Mouse (Mus musculus) myocyte (in vitro differentiated cells): ENCODE measurements around the gene Tmem176b. TPM values are rescaled to one million over a fixed set of nuclear protein-coding genes. Genes with fewer than 3 reads are reported as not detected.

Experiments used
- H3K27me3 ChIP-seq: one replicate; pipeline ENCODE4 v1.6.1; 2011; ENCODE audit not compliant: control insufficient read depth, insufficient read depth, insufficient read length
- H3K36me3 ChIP-seq: one replicate; pipeline ENCODE4 v1.6.1; 2011; ENCODE audit not compliant: control insufficient read depth, insufficient read depth
- H3K4me2 ChIP-seq: one replicate; pipeline ENCODE4 v1.6.1; 2011; ENCODE audit warnings: low read depth, control low read depth
- H3K4me3 ChIP-seq: one replicate; pipeline ENCODE4 v1.5.1; 2011; ENCODE audit warnings: mild to moderate bottlenecking, control low read depth, moderate library complexity
- H3K79me2 ChIP-seq: one replicate; pipeline ENCODE4 v1.6.1; 2011; ENCODE audit not compliant: control insufficient read depth, insufficient read depth
- H3ac ChIP-seq: one replicate; pipeline ENCODE4 v1.6.1; 2011; ENCODE audit not compliant: control insufficient read depth, insufficient read length
- CEBPB ChIP-seq: IDR thresholded peaks from 2 replicates; pipeline ENCODE4 v1.6.1; 2011; ENCODE audit warnings: mild to moderate bottlenecking, moderate library complexity; ENCODE audit not compliant: poor library complexity, insufficient read depth, severe bottlenecking
- E2F4 ChIP-seq: IDR thresholded peaks from one replicate; pipeline ENCODE4 v1.6.1; 2011; ENCODE audit warnings: mild to moderate bottlenecking, control low read depth, moderate library complexity; ENCODE audit not compliant: insufficient read depth
- MAX ChIP-seq: IDR thresholded peaks from one replicate; pipeline ENCODE4 v1.6.1; 2011; ENCODE audit warnings: low read depth, mild to moderate bottlenecking, control low read depth
- MYOD1 ChIP-seq, 3 experiments: IDR thresholded peaks; one replicate each; pipeline ENCODE4 v1.6.1; 2011; ENCODE audit warnings: control low read depth in 2 of 3, low read depth in 2 of 3, mild to moderate bottlenecking in 2 of 3, moderate library complexity in 1 of 3; ENCODE audit not compliant: insufficient read length in 2 of 3, control insufficient read depth in 1 of 3
- MYOG ChIP-seq, 3 experiments: IDR thresholded peaks; one replicate each; pipeline ENCODE4 v1.6.1; 2011; ENCODE audit warnings: control low read depth in 2 of 3, low read depth in 2 of 3, mild to moderate bottlenecking in 2 of 3; ENCODE audit not compliant: insufficient read length in 2 of 3, control insufficient read depth in 1 of 3, insufficient read depth in 1 of 3
- POLR2A ChIP-seq: IDR thresholded peaks from one replicate; pipeline ENCODE4 v1.6.1; 2011; ENCODE audit warnings: low read depth, mild to moderate bottlenecking, control low read depth, moderate library complexity; ENCODE audit not compliant: insufficient read length
- POLR2AphosphoS2 ChIP-seq: IDR thresholded peaks from one replicate; pipeline ENCODE4 v1.6.1; 2011; ENCODE audit warnings: low read depth, control low read depth; ENCODE audit not compliant: insufficient read length
- REST ChIP-seq: IDR thresholded peaks from one replicate; pipeline ENCODE4 v1.6.1; 2011; ENCODE audit warnings: mild to moderate bottlenecking, control low read depth, moderate library complexity; ENCODE audit not compliant: insufficient read depth, insufficient read length
- SRF ChIP-seq: IDR thresholded peaks from one replicate; pipeline ENCODE4 v1.6.1; 2011; ENCODE audit warnings: low read depth; ENCODE audit not compliant: control insufficient read depth, insufficient read length
- TCF12 ChIP-seq: IDR thresholded peaks from one replicate; pipeline ENCODE4 v1.6.1; 2011; ENCODE audit warnings: mild to moderate bottlenecking, control low read depth; ENCODE audit not compliant: poor library complexity, insufficient read depth, severe bottlenecking
- TCF3 ChIP-seq: IDR thresholded peaks from one replicate; pipeline ENCODE4 v1.6.1; 2011; ENCODE audit warnings: low read depth, control low read depth; ENCODE audit not compliant: insufficient read length
- USF1 ChIP-seq: IDR thresholded peaks from one replicate; pipeline ENCODE4 v1.6.1; 2011; ENCODE audit warnings: low read depth, mild to moderate bottlenecking, control low read depth, moderate library complexity
- polyA plus RNA-seq: library from polyadenylated mRNA; unstranded; fragments of >200 nt; fragmentation: generic; extraction: Trizol; gene quantifications from one replicate; pipeline ENCODE4 v1.2.1, GENCODE M21; 2012; ENCODE audit warnings: missing spikeins

Tmem176b gene
- polyA plus RNA-seq, 1 experiment: 9.9 TPM

DNA sequence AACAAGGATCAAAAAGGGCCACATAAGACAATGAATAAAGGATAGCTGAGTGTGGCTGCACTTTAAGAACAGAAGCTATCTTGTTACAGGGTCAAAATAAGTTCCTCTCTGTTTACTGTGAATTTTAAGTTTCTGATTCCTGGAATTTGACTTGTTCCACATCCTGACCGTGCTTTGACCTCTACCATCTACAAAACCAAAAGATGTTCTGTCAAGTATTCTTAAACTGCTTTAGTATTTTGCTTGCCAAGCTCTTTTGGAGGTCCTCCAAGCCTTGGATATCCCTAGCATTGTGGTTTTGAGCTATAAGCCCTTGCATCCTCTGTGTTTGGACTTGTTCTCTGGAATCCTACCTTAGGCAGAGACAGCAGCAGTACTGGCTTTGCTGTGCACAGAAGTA lies 56.1 kb downstream of the Tmem176b start:
- TF ChIP-seq E2F4 (no peak), REST (no peak), POLR2A (no peak), TCF3 (no peak), POLR2AphosphoS2 (no peak), MYOD1 (IDR thresholded peaks at IDR 0.05; ENCODE audit: control insufficient read depth in 1 of 3, insufficient read length in 2 of 3, low read depth in 2 of 3) (no peak), SRF (no peak), TCF12 (no peak), MYOG (IDR thresholded peaks at IDR 0.05; ENCODE audit: control insufficient read depth in 1 of 3, insufficient read depth in 1 of 3, insufficient read length in 2 of 3, low read depth in 2 of 3) (no peak), USF1 (no peak), CEBPB (no peak), MAX (no peak)
- Histone ChIP-seq H3K36me3 (no peaks in the 10 kb centered on the region), H3K79me2 (no peaks in the 10 kb centered on the region), H3ac (no peak overlapping the region), H3K4me3 (no peak overlapping the region), H3K4me2 (no peak overlapping the region), H3K27me3 (no peaks in the 10 kb centered on the region)

DNA sequence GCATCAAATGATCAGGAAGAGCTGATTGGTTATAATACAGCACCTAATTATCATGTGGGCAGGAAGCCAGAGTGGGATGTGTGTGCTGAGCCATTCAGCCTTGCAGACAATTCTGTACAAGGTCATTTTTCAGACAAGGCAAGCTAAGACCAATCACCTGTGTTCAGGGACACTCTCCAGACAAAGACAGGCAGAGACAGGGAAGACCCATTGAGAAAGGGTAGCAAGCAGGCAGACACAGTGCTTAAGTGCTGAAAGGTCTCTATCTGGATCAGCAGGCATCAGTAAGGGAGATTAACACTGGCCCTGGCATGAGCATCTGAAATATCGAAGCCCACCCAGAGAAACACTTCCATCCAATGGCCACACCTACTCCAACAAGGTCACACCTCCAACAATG lies 56.9 kb downstream of the Tmem176b start:
- H3K36me3 ChIP-seq: no peaks in the 10 kb centered on the region
- H3ac ChIP-seq: no peak overlapping the region
- no peak overlapping the region for H3K4me2 ChIP-seq
- H3K27me3 ChIP-seq: no peaks in the 10 kb centered on the region
- TF ChIP-seq REST (no peak), MYOG (IDR thresholded peaks at IDR 0.05; ENCODE audit: control insufficient read depth in 1 of 3, insufficient read depth in 1 of 3, insufficient read length in 2 of 3, low read depth in 2 of 3) (no peak), TCF3 (no peak), E2F4 (no peak), POLR2AphosphoS2 (no peak), TCF12 (no peak), MAX (no peak), SRF (no peak), USF1 (no peak), CEBPB (no peak), MYOD1 (IDR thresholded peaks at IDR 0.05; ENCODE audit: control insufficient read depth in 1 of 3, insufficient read length in 2 of 3, low read depth in 2 of 3) (no peak), POLR2A (no peak)
- H3K4me3 ChIP-seq: no peak overlapping the region
- H3K79me2 ChIP-seq: no peaks in the 10 kb centered on the region

Other genes starting within 250 kb of the Tmem176b start
- 15.3 TPM for gene Repin1, start 247.6 kb downstream of the Tmem176b start, polyA plus RNA-seq
- 1.5 TPM for gene Gm44965, start 247.6 kb downstream of the Tmem176b start, polyA plus RNA-seq
- gene Zfp775, start 239.4 kb downstream of the Tmem176b start, polyA plus RNA-seq: 4.1 TPM
- 0.01 TPM for gene AI854703, start 214.7 kb downstream of the Tmem176b start, polyA plus RNA-seq
- 0.01 TPM for gene Gimap8, start 194.3 kb downstream of the Tmem176b start, polyA plus RNA-seq
- 0.42 TPM for gene Gimap9, start 165.4 kb downstream of the Tmem176b start, polyA plus RNA-seq
- gene Gimap4, start 156.9 kb downstream of the Tmem176b start, polyA plus RNA-seq: not detected
- not detected for gene Gimap6, start 133.3 kb downstream of the Tmem176b start, polyA plus RNA-seq
- not detected for gene Gm28053, start 122.9 kb downstream of the Tmem176b start, polyA plus RNA-seq
- not detected for gene Gimap7, start 122.9 kb downstream of the Tmem176b start, polyA plus RNA-seq
- gene Gimap1, start 102.4 kb downstream of the Tmem176b start, polyA plus RNA-seq: not detected
- not detected for gene Gimap5, start 95.3 kb downstream of the Tmem176b start, polyA plus RNA-seq
- gene Gimap3, start 70.6 kb downstream of the Tmem176b start, polyA plus RNA-seq: not detected
- gene Tmem176a, start 577 bp downstream of the Tmem176b start, polyA plus RNA-seq: 3.0 TPM
- not detected for gene Aoc1, start 31.4 kb upstream of the Tmem176b start, polyA plus RNA-seq
- gene 1600015I10Rik, start 88.4 kb upstream of the Tmem176b start, polyA plus RNA-seq: not detected
- not detected for gene Doxl2, start 133.5 kb upstream of the Tmem176b start, polyA plus RNA-seq
- gene Svs1, start 145.4 kb upstream of the Tmem176b start, polyA plus RNA-seq: not detected
- 0.12 TPM for gene Gpnmb, start 195.1 kb upstream of the Tmem176b start, polyA plus RNA-seq
- gene Malsu1, start 232.3 kb upstream of the Tmem176b start, polyA plus RNA-seq: 19.6 TPM